Mouse (Mus musculus): Measurements from ENCODE around the gene Med16. TPM values are rescaled to one million over a fixed set of nuclear protein-coding genes. Genes with fewer than 3 reads are reported as not detected.

Med16 gene
- polyA plus RNA-seq, 1 experiment from 2014 or later: 58.7 TPM

- WGBS: 59% methylated on average over 7 of the region's 7 CpGs
- Histone ChIP-seq H3K4me2 (peak overlapping the region; percentile 97), H3K4me3 (ENCODE audit: low read depth, low read length) (peak overlapping the region; percentile 84; the same call in 1 of the 2 replicates), H3K4me1 (ENCODE audit: insufficient read depth) (0 out of 2 replicates have a peak, but pooled peaks cover 5% of the 10 kb centered on the region), H3K36me3 (ENCODE audit: insufficient read depth) (peaks cover 19% of the 10 kb centered on the region), H3K9me3 (ENCODE audit: low read depth, low read length) (no peaks in the 10 kb centered on the region), H3K9ac (0 out of 2 replicates have a peak overlapping the region, but pooled peaks have one; percentile 22), H3K27ac (ENCODE audit: low read depth) (no peak overlapping the region), H3K27me3 (ENCODE audit: insufficient read depth, low read length) (peaks cover 28% of the 10 kb centered on the region)
- TF ChIP-seq CTCF (IDR thresholded peaks at IDR 0.05; ENCODE audit: low read depth): no peak
- ATAC-seq (ENCODE audit: insufficient read depth): no peak
- no peak for DNase-seq
Measured at GRCm38 (mm10) chr10:79914948-79915596, 6.3 kb upstream of the Med16 start.

- Histone ChIP-seq H3K4me1 (ENCODE audit: insufficient read depth) (0 out of 2 replicates have a peak, but pooled peaks cover 5% of the 10 kb centered on the region), H3K27me3 (ENCODE audit: insufficient read depth, low read length) (peaks cover 20% of the 10 kb centered on the region), H3K36me3 (ENCODE audit: insufficient read depth) (peaks cover 22% of the 10 kb centered on the region), H3K4me3 (ENCODE audit: low read depth, low read length) (no peak overlapping the region), H3K9ac (peak overlapping the region; percentile 22; the same call in 1 of the 2 replicates), H3K9me3 (ENCODE audit: low read depth, low read length) (no peaks in the 10 kb centered on the region), H3K27ac (ENCODE audit: low read depth) (peak overlapping the region; percentile 36; the same call in 1 of the 2 replicates), H3K4me2 (peak overlapping the region; percentile 18; the same call in 1 of the 2 replicates)
- no peak for ATAC-seq (ENCODE audit: insufficient read depth)
- TF ChIP-seq CTCF (IDR thresholded peaks at IDR 0.05; ENCODE audit: low read depth): no peak
- DNase-seq: no peak
- WGBS: 62% methylated on average over 11 of the region's 11 CpGs
Measured at GRCm38 (mm10) chr10:79914131-79914947, 5.6 kb upstream of the Med16 start.

- Histone ChIP-seq H3K4me3 (ENCODE audit: low read depth, low read length) (no peak overlapping the region), H3K9me3 (ENCODE audit: low read depth, low read length) (no peaks in the 10 kb centered on the region), H3K4me2 (no peak overlapping the region), H3K9ac (no peak overlapping the region), H3K36me3 (ENCODE audit: insufficient read depth) (peaks cover 23% of the 10 kb centered on the region), H3K27me3 (ENCODE audit: insufficient read depth, low read length) (peaks cover 1% of the 10 kb centered on the region; the same call in 1 of the 2 replicates), H3K27ac (ENCODE audit: low read depth) (no peak overlapping the region), H3K4me1 (ENCODE audit: insufficient read depth) (0 out of 2 replicates have a peak, but pooled peaks cover 5% of the 10 kb centered on the region)
- ATAC-seq (ENCODE audit: insufficient read depth): no peak
- no peak for TF ChIP-seq CTCF (IDR thresholded peaks at IDR 0.05; ENCODE audit: low read depth)
- 64% methylated on average over 20 of the region's 20 CpGs for WGBS
- no peak for DNase-seq
Measured at GRCm38 (mm10) chr10:79912412-79912811, 3.7 kb upstream of the Med16 start.

- H3K36me3 ChIP-seq (ENCODE audit: insufficient read depth): peaks cover 40% of the 10 kb centered on the region
- H3K4me2 ChIP-seq: no peak within 1 kb of the TSS
- no peak for DNase-seq
- TF ChIP-seq CTCF (IDR thresholded peaks at IDR 0.05; ENCODE audit: low read depth): no peak
- H3K27ac ChIP-seq (ENCODE audit: low read depth): peak within 1 kb of the TSS; percentile 98; the same call in 1 of the 2 replicates
- no peaks in the 10 kb centered on the region for H3K27me3 ChIP-seq (ENCODE audit: insufficient read depth, low read length)
- no peaks in the 10 kb centered on the region for H3K4me1 ChIP-seq (ENCODE audit: insufficient read depth)
- 0 out of 2 replicates have a peak within 1 kb of the TSS, but pooled peaks have one; percentile 6 for H3K9ac ChIP-seq
- no peak for ATAC-seq (ENCODE audit: insufficient read depth)
- no peaks in the 10 kb centered on the region for H3K9me3 ChIP-seq (ENCODE audit: low read depth, low read length)
- WGBS: 94% methylated on average over 4 of the region's 4 CpGs
- no peak within 1 kb of the TSS for H3K4me3 ChIP-seq (ENCODE audit: low read depth, low read length)
Measured at GRCm38 (mm10) chr10:79910556-79910955, 1.8 kb upstream of the Med16 start, which contains the start of gene Gm26602. Gene Gm26602, plus strand, starts transcription at chr10:79910856.

- Histone ChIP-seq H3K27ac (ENCODE audit: low read depth) (peak overlapping the region; percentile 98), H3K4me1 (ENCODE audit: insufficient read depth) (no peaks in the 10 kb centered on the region), H3K4me2 (peak overlapping the region; percentile 41), H3K9me3 (ENCODE audit: low read depth, low read length) (no peaks in the 10 kb centered on the region), H3K27me3 (ENCODE audit: insufficient read depth, low read length) (no peaks in the 10 kb centered on the region), H3K36me3 (ENCODE audit: insufficient read depth) (peaks cover 50% of the 10 kb centered on the region), H3K9ac (peak overlapping the region; percentile 91), H3K4me3 (ENCODE audit: low read depth, low read length) (peak overlapping the region; percentile 66)
- no peak for TF ChIP-seq CTCF (IDR thresholded peaks at IDR 0.05; ENCODE audit: low read depth)
- ATAC-seq (ENCODE audit: insufficient read depth): peak; percentile 73
- no peak for DNase-seq
- WGBS: 22% methylated on average over 14 of the region's 14 CpGs
Measured at GRCm38 (mm10) chr10:79909092-79909922, 584 bp upstream of the Med16 start.

- Histone ChIP-seq H3K4me1 (ENCODE audit: insufficient read depth) (no peaks in the 10 kb centered on the region), H3K9ac (no peak overlapping the region; the same call in 1 of the 2 replicates), H3K4me3 (ENCODE audit: low read depth, low read length) (no peak overlapping the region), H3K27ac (ENCODE audit: low read depth) (no peak overlapping the region), H3K9me3 (ENCODE audit: low read depth, low read length) (no peaks in the 10 kb centered on the region), H3K27me3 (ENCODE audit: insufficient read depth, low read length) (no peaks in the 10 kb centered on the region), H3K36me3 (ENCODE audit: insufficient read depth) (peaks cover 64% of the 10 kb centered on the region), H3K4me2 (peak overlapping the region; percentile 57)
- ATAC-seq (ENCODE audit: insufficient read depth) (no peak), DNase-seq (no peak)
- 89% methylated on average over 10 of the region's 10 CpGs for WGBS
- no peak for TF ChIP-seq CTCF (IDR thresholded peaks at IDR 0.05; ENCODE audit: low read depth)
Measured at GRCm38 (mm10) chr10:79907415-79907814, 1.3 kb downstream of the Med16 start.

Data from lung, embryonic 14.5 days (tissue).